Mouse (Mus musculus): ENCODE measurements around the gene Ifitm7.

DNA sequence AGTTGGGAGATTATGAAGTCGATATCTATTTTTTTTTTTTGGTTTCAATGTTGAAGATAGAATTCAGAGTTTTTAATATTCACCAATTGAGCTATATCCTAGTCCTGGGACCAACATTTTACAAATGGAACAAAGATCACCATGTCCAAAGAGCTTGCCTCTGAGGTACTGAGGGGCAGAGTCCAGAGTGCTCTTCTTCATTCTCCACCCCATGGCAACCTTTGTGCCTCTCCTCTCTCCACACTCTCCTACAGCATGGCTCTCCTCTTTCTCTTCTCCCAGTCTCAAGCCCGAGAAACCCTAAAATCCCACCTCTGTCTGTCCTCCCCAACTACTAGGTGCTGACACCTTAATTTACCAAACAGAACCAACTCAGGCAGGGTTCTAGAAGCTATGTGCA lies 18.0 kb upstream of the Ifitm7 start:
- no peak for TF ChIP-seq POLR2A (IDR thresholded peaks at IDR 0.05; ENCODE audit: insufficient read depth, low read depth, low read length)
- no peak for TF ChIP-seq CTCF (IDR thresholded peaks at IDR 0.05; ENCODE audit: insufficient read depth, low read depth, low read length)

Data from olfactory bulb, adult 2 months (tissue).